Mouse (Mus musculus): ENCODE data around the gene Slc40a1. TPM values are rescaled to one million over a fixed set of nuclear protein-coding genes. Genes with fewer than 3 reads are reported as not detected.

Slc40a1 gene
- polyA plus RNA-seq, 1 experiment from 2014 or later: 30.0 TPM

DNA sequence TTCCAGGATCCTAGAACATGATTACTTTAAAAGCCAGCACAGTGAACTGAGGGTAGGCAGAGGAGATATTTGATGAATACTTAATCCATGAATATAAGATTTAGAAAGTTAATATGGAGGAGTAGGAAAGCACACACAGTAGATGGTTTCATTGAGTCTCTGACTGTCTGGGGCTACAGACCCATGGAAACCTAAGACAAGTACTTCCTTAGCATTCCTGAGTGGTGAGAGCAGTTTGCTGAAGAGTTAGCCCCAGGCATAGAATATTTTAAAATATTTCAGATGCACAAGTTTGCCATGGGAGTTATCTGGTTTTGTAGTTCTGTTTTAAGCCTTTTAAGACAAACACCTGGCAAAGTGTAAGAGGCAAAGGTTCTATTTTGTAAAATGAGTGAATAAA, 65.2 kb downstream of the Slc40a1 start:
- H3K27me3 ChIP-seq: no peaks in the 10 kb centered on the region
- no peaks in the 10 kb centered on the region for H3K36me3 ChIP-seq
- H3K4me3 ChIP-seq (replicated peaks): no peak overlapping the region
- H3K27ac ChIP-seq: no peak overlapping the region
- no peaks in the 10 kb centered on the region for H3K4me1 ChIP-seq (replicated peaks)
- no peak overlapping the region for H3K4me2 ChIP-seq (replicated peaks)
- no peak overlapping the region for H3K9ac ChIP-seq (replicated peaks)
- no peak for ATAC-seq
- no peaks in the 10 kb centered on the region for H3K9me3 ChIP-seq

DNA sequence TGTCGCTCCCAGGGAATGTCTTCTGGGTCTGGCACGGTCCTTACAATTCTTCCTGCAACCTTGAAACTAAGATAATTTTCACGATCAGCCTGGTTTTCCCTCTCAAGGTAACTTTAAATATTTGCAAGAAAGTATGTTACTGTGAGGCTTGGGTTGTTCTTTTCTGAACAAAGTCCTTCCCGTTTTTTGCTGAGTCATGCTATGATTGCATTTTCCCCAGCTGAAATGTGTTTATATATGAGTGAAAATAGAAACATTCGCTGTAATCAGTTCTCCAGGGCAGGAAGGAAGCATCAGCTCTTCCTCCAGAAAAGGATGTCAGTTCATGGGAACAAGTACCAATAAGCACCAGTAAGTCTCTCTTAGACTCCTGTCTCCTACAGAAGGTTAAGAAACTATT, 66.0 kb downstream of the Slc40a1 start:
- H3K4me3 ChIP-seq (replicated peaks): no peak overlapping the region
- H3K27ac ChIP-seq: no peak overlapping the region
- H3K27me3 ChIP-seq: no peaks in the 10 kb centered on the region
- ATAC-seq: no peak
- WGBS: 79% methylated on average over 5 of the region's 5 CpGs
- no peaks in the 10 kb centered on the region for H3K36me3 ChIP-seq
- no peak overlapping the region for H3K4me2 ChIP-seq (replicated peaks)
- no peaks in the 10 kb centered on the region for H3K9me3 ChIP-seq
- H3K4me1 ChIP-seq (replicated peaks): no peaks in the 10 kb centered on the region
- no peak overlapping the region for H3K9ac ChIP-seq (replicated peaks)

Other genes starting within 250 kb of the Slc40a1 start
- gene Wdr75, start 131.4 kb downstream of the Slc40a1 start, polyA plus RNA-seq (2015; fragmentation: Nextera tagmentation; extraction: Ambion mirVana): 61.8 and 74.1 TPM in 2 replicates
- gene Gm5269, start 36.2 kb downstream of the Slc40a1 start, polyA plus RNA-seq (2015; fragmentation: Nextera tagmentation; extraction: Ambion mirVana): not detected in 2 replicates
- gene Dnah7b, start 139.8 kb upstream of the Slc40a1 start, polyA plus RNA-seq (2015; fragmentation: Nextera tagmentation; extraction: Ambion mirVana): 2.6 TPM in 2 replicates